Comparison of ENCODE assay signal across 7 mouse cellular contexts in genomic region chr10:34281211-34281961, GRCm38 (mm10). TPM values are rescaled to one million over a fixed set of nuclear protein-coding genes. Genes with fewer than 3 reads are reported as not detected.
DNase-seq lines count a peak whose midpoint lies in the region; ATAC-seq lines count a peak whose summit lies in the region.

No protein-coding gene starts in this region.

- H3K4me2 ChIP-seq in embryonic facial prominence, embryonic 15.5 days (replicated peaks): peak overlapping the region; percentile 79
- H3K4me2 ChIP-seq in limb, embryonic 11.5 days (ENCODE audit: low read depth, severe bottlenecking): peak overlapping the region; percentile 57

- H3K27ac ChIP-seq in embryonic facial prominence, embryonic 15.5 days (replicated peaks): peak overlapping the region; percentile 73; the same call in 1 of the 2 replicates
- H3K27ac ChIP-seq in limb, embryonic 11.5 days (replicated peaks; ENCODE audit: low read depth, low read length): no peak overlapping the region

- 0 out of 2 replicates have a peak, but pooled peaks have one; percentile 9 for ATAC-seq in embryonic facial prominence, embryonic 15.5 days (ENCODE audit: insufficient number of reproducible peaks, low FRiP score, low TSS enrichment, low read depth)
- peak; percentile 52 for ATAC-seq in limb, embryonic 11.5 days (ENCODE audit: insufficient number of reproducible peaks, low FRiP score, low TSS enrichment, low read depth)

- H3K27me3 ChIP-seq in embryonic facial prominence, embryonic 15.5 days: no peaks in the 10 kb centered on the region
- no peaks in the 10 kb centered on the region for H3K27me3 ChIP-seq in limb, embryonic 11.5 days (ENCODE audit: control insufficient read depth, insufficient read depth, low read length)

- peak overlapping the region; percentile 98 for H3K4me3 ChIP-seq in embryonic facial prominence, embryonic 15.5 days (replicated peaks)
- H3K4me3 ChIP-seq in limb, embryonic 11.5 days (ENCODE audit: low read depth, low read length): peak overlapping the region; percentile 99

- 18% methylated on average over 14 of the region's 14 CpGs for WGBS in embryonic facial prominence, embryonic 15.5 days
- WGBS in limb, embryonic 11.5 days: 22% methylated on average over 14 of the region's 14 CpGs

- H3K4me1 ChIP-seq in embryonic facial prominence, embryonic 15.5 days: peaks cover 14% of the 10 kb centered on the region
- H3K4me1 ChIP-seq in limb, embryonic 11.5 days (ENCODE audit: control insufficient read depth, insufficient read depth, low read length): peaks cover 9% of the 10 kb centered on the region; the same call in 1 of the 2 replicates

- DNase-seq in layer of hippocampus, adult 9-11 months: peak; percentile 20
- DNase-seq in layer of hippocampus, postnatal 14 days (ENCODE audit: low spot score in 2 of 2): no peak
- peak; percentile 35 for DNase-seq in adipocyte (ENCODE audit: low spot score)
- DNase-seq in limb, embryonic 11.5 days (ENCODE audit: low spot score): no peak
- peak; percentile 58 for DNase-seq in retina, postnatal 1 day
- no peak for DNase-seq in ovary, postnatal 14 days (ENCODE audit: low spot score)

- H3K9me3 ChIP-seq in embryonic facial prominence, embryonic 15.5 days (replicated peaks): no peaks in the 10 kb centered on the region
- H3K9me3 ChIP-seq in limb, embryonic 11.5 days (ENCODE audit: control insufficient read depth, low read length): no peaks in the 10 kb centered on the region

- no peaks in the 10 kb centered on the region for H3K36me3 ChIP-seq in embryonic facial prominence, embryonic 15.5 days
- H3K36me3 ChIP-seq in limb, embryonic 11.5 days (ENCODE audit: control insufficient read depth, insufficient read depth, low read length): no peaks in the 10 kb centered on the region

- peak overlapping the region; percentile 94; the same call in 1 of the 2 replicates for H3K9ac ChIP-seq in embryonic facial prominence, embryonic 15.5 days
- H3K9ac ChIP-seq in limb, embryonic 11.5 days (ENCODE audit: low read length): peak overlapping the region; percentile 57

RNA-seq across cellular contexts. Expression of gene Tspyl1, which starts 0.6 kb away (rescaled TPM):
- 100 to 1,000 TPM; 115 to 116 TPM for total RNA-seq in layer of hippocampus, postnatal 14 days (2021)
- 79.6 and 80.1 TPM in 2 replicates for polyA plus RNA-seq in embryonic facial prominence, embryonic 15.5 days (2015; fragmentation: Nextera tagmentation; extraction: Ambion mirVana)
- polyA plus RNA-seq in limb, embryonic 11.5 days (2014; fragmentation: Nextera tagmentation; extraction: Ambion mirVana): 55.8 and 60.3 TPM in 2 replicates

RNA-seq across cellular contexts. Expression of gene Tspyl4, which starts 15.9 kb away (rescaled TPM):
- total RNA-seq in layer of hippocampus, postnatal 14 days (2021): 100 to 1,000 TPM; 312 to 332 TPM
- polyA plus RNA-seq in embryonic facial prominence, embryonic 15.5 days (2015; fragmentation: Nextera tagmentation; extraction: Ambion mirVana): 17.7 and 21.5 TPM in 2 replicates
- 6.6 and 9.2 TPM in 2 replicates for polyA plus RNA-seq in limb, embryonic 11.5 days (2014; fragmentation: Nextera tagmentation; extraction: Ambion mirVana)

Comparison
In these comparisons a context has a peak if more than half of its experiments do, and no peak if none do; other contexts are left out.
1. DNase-seq: peak in layer of hippocampus, adult 9-11 months (single experiment), adipocyte (single experiment) and retina, postnatal 1 day (single experiment); none in layer of hippocampus, postnatal 14 days (0 of 2), limb, embryonic 11.5 days (single experiment) and ovary, postnatal 14 days (single experiment).